Mouse (Mus musculus) stomach, postnatal 0 days (tissue): Measurements from ENCODE around the gene AW011738. TPM values are rescaled to one million over a fixed set of nuclear protein-coding genes. Genes with fewer than 3 reads are reported as not detected.

Experiments
- ATAC-seq: fragments of 200-750 bp; cut with Nextera tagmentation; 2 replicates; pipeline ENCODE4 v1.8.0; 2017; ENCODE audit not compliant: low FRiP score, low TSS enrichment
- DNase-seq: peaks from one replicate; pipeline ENCODE4 v3.0.0-alpha.2; 2016; ENCODE audit warnings: low spot score
- H3K27ac ChIP-seq: fragments of 300-500 bp; sonication (generic); replicated peaks from 2 replicates; pipeline ENCODE4 v1.5.1; 2014; ENCODE audit warnings: mild to moderate bottlenecking, control low read depth
- H3K27me3 ChIP-seq: fragments of 300-500 bp; sonication (generic); 2 replicates; pipeline ENCODE4 v1.6.1; 2014; ENCODE audit warnings: low read length; ENCODE audit not compliant: control insufficient read depth, insufficient read depth
- H3K36me3 ChIP-seq: fragments of 300-500 bp; sonication (generic); 2 replicates; pipeline ENCODE4 v1.6.1; 2014; ENCODE audit warnings: low read length, mixed read lengths; ENCODE audit not compliant: control insufficient read depth, insufficient read depth
- H3K4me1 ChIP-seq: fragments of 300-500 bp; sonication (generic); replicated peaks from 2 replicates; pipeline ENCODE4 v1.6.1; 2014; ENCODE audit warnings: antibody characterized with exemption; ENCODE audit not compliant: control insufficient read depth, insufficient read depth
- H3K4me2 ChIP-seq: fragments of 300-500 bp; sonication (generic); replicated peaks from 2 replicates; pipeline ENCODE4 v1.6.1; 2014; ENCODE audit warnings: low read depth, mild to moderate bottlenecking, control low read depth, moderate library complexity
- H3K4me3 ChIP-seq: fragments of 300-500 bp; sonication (generic); 2 replicates; pipeline ENCODE4 v1.5.1; 2014; ENCODE audit warnings: low read depth, low read length, control low read depth
- H3K9ac ChIP-seq: fragments of 300-500 bp; sonication (generic); 2 replicates; pipeline ENCODE4 v1.6.1; 2014; ENCODE audit warnings: mild to moderate bottlenecking, low read length, control low read depth, mixed read lengths
- H3K9me3 ChIP-seq: fragments of 300-500 bp; sonication (generic); 2 replicates; pipeline ENCODE4 v1.6.1; 2016; ENCODE audit warnings: low read length; ENCODE audit not compliant: control insufficient read depth
- CTCF ChIP-seq: IDR thresholded peaks from 2 replicates; pipeline ENCODE4 v1.5.1; 2016; ENCODE audit warnings: antibody characterized with exemption, low read depth, mild to moderate bottlenecking, moderate library complexity
- EP300 ChIP-seq: optimal IDR thresholded peaks from 2 replicates; pipeline ENCODE3; 2016; ENCODE audit warnings: antibody characterized with exemption
- WGBS: fragments of 180-500 bp; shearing (Covaris S2); extraction: QIAGEN DNeasy Blood & Tissue Kit; methylation state at CpG from one replicate; pipeline ENCODE4 v1.1.7; 2014; 5-methylcytosine and 5-hydroxymethylcytosine counted together
- polyA plus RNA-seq: library from polyadenylated mRNA; unstranded; fragments of >200 nt; fragmentation: Nextera tagmentation; extraction: Ambion mirVana; gene quantifications from 2 replicates; pipeline ENCODE4 v1.2.1, GENCODE M21; 2015

AW011738 gene
- polyA plus RNA-seq, 1 experiment from 2014 or later, result 1.2 TPM

- no peak overlapping the region for H3K9ac ChIP-seq
- no peak for TF ChIP-seq CTCF
- no peak for TF ChIP-seq EP300
- H3K4me3 ChIP-seq, result no peak overlapping the region
- no peak for DNase-seq
- H3K36me3 ChIP-seq, result peaks cover 26% of the 10 kb centered on the region
- no peak overlapping the region for H3K27ac ChIP-seq
- H3K4me1 ChIP-seq, result no peaks in the 10 kb centered on the region
- H3K9me3 ChIP-seq, result no peaks in the 10 kb centered on the region
- ATAC-seq, result no peak
- no peaks in the 10 kb centered on the region for H3K27me3 ChIP-seq
- WGBS, result 89% methylated on average over 9 of the region's 9 CpGs
- H3K4me2 ChIP-seq, result no peak overlapping the region
These were observed 25.5 kb upstream of the AW011738 start for GRCm38 (mm10) chr4:156177630-156178029.

GRCm38 (mm10) chr4:156183747-156184146, 19.4 kb upstream of the AW011738 start:
- H3K9me3 ChIP-seq, result no peaks in the 10 kb centered on the region
- 0 out of 2 replicates have a peak, but pooled peaks cover 3% of the 10 kb centered on the region for H3K36me3 ChIP-seq
- DNase-seq (no peak), ATAC-seq (no peak)
- H3K4me3 ChIP-seq, result no peak overlapping the region
- no peaks in the 10 kb centered on the region for H3K27me3 ChIP-seq
- no peak overlapping the region for H3K4me2 ChIP-seq
- 80% methylated on average over 5 of the region's 5 CpGs for WGBS
- no peak overlapping the region for H3K27ac ChIP-seq
- no peak overlapping the region for H3K9ac ChIP-seq
- TF ChIP-seq CTCF (no peak), EP300 (no peak)
- H3K4me1 ChIP-seq, result no peaks in the 10 kb centered on the region

GRCm38 (mm10) chr4:156184291-156184954, 18.7 kb upstream of the AW011738 start:
- TF ChIP-seq EP300, result no peak
- no peak for TF ChIP-seq CTCF
- no peak overlapping the region for H3K4me2 ChIP-seq
- no peaks in the 10 kb centered on the region for H3K9me3 ChIP-seq
- ATAC-seq (no peak), DNase-seq (no peak)
- no peak overlapping the region for H3K9ac ChIP-seq
- WGBS, result 82% methylated on average over 7 of the region's 7 CpGs
- no peaks in the 10 kb centered on the region for H3K36me3 ChIP-seq
- no peak overlapping the region for H3K27ac ChIP-seq
- no peak overlapping the region for H3K4me3 ChIP-seq
- no peaks in the 10 kb centered on the region for H3K4me1 ChIP-seq
- no peaks in the 10 kb centered on the region for H3K27me3 ChIP-seq

- Histone ChIP-seq H3K27ac (no peak overlapping the region), H3K4me3 (no peak overlapping the region), H3K9ac (peak overlapping the region; percentile 8; the same call in 1 of the 2 replicates), H3K4me2 (no peak overlapping the region; the same call in 1 of the 2 replicates), H3K9me3 (no peaks in the 10 kb centered on the region), H3K27me3 (no peaks in the 10 kb centered on the region), H3K36me3 (no peaks in the 10 kb centered on the region), H3K4me1 (no peaks in the 10 kb centered on the region)
- no peak for TF ChIP-seq EP300
- TF ChIP-seq CTCF, result no peak
- DNase-seq (no peak), ATAC-seq (no peak)
- 86% methylated on average over 13 of the region's 13 CpGs for WGBS
These were observed 17.6 kb upstream of the AW011738 start for GRCm38 (mm10) chr4:156185456-156185949.

- Histone ChIP-seq H3K4me1 (no peaks in the 10 kb centered on the region), H3K36me3 (no peaks in the 10 kb centered on the region), H3K4me3 (no peak overlapping the region), H3K27me3 (no peaks in the 10 kb centered on the region), H3K9me3 (no peaks in the 10 kb centered on the region), H3K9ac (peak overlapping the region; percentile 8; the same call in 1 of the 2 replicates), H3K27ac (no peak overlapping the region), H3K4me2 (peak overlapping the region; percentile 35; the same call in 1 of the 2 replicates)
- no peak for ATAC-seq
- no peak for DNase-seq
- TF ChIP-seq CTCF, result no peak; the same call in 1 of the 2 replicates
- no peak for TF ChIP-seq EP300
- 29% methylated on average over 30 of the region's 31 CpGs for WGBS
These were observed 16.9 kb upstream of the AW011738 start for GRCm38 (mm10) chr4:156185950-156186850.
